Mouse (Mus musculus) thymus, postnatal 36 days (tissue): ENCODE measurements around the gene Ttc41.

Experiments
- DNase-seq, 2 experiments: peaks; one replicate each; pipeline ENCODE4 v3.0.0; 2022; ENCODE audit warnings: mixed read lengths in 2 of 2

Ttc41 gene

GRCm38 (mm10) chr10:86785396-86785795 lies 79.8 kb downstream of the Ttc41 start:
- no peak for DNase-seq

DNA sequence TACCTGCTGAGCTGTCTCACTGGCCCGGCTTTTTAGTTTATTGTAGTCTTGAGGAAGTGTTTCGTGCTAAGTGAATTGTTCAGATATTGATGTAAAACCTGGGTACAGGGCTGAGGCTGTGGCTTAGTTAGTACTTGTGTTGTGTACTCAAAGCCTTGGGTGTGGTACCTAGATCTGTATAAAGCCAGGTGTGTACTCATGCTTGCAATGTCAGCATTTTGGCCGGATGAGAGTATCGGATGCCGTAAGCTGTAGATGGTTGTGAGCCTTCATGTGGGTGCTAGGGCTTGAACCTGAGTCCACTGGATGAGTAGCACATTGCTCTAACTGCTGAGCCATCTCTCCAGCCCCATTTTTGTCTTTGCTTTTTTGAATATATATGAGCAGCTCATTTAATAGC lies 80.5 kb downstream of the Ttc41 start:
- no peak for DNase-seq

- DNase-seq, result no peak
Measured at GRCm38 (mm10) chr10:86788193-86788592, 82.6 kb downstream of the Ttc41 start.

- DNase-seq, result no peak
Measured at GRCm38 (mm10) chr10:86789146-86789672, 83.6 kb downstream of the Ttc41 start.

- no peak for DNase-seq
Measured at GRCm38 (mm10) chr10:86791507-86792184, 86.0 kb downstream of the Ttc41 start.

GRCm38 (mm10) chr10:86793509-86793951 lies 87.9 kb downstream of the Ttc41 start:
- no peak for DNase-seq

DNA sequence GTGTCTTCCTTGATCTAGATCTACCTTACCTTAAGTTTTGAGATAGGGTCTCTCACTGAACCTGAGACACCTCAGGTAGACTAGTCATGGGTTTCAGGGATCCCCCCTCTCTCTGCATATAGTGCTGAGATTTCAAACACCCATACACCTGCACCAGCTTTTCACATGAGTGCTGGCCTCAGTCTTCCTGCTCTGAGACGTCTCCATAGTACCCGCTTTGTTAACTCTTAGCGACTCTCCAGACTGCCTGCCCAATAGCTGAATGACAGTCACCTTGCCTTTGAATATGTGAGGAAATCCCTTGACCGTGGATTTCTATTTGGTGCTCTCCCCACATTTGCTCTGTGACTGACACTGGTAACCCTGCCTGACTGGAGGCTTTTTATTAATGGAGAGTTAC lies 88.6 kb downstream of the Ttc41 start:
- no peak for DNase-seq

GRCm38 (mm10) chr10:86794794-86795535 lies 89.4 kb downstream of the Ttc41 start:
- DNase-seq, result no peak

- DNase-seq, result no peak
Measured at GRCm38 (mm10) chr10:86796073-86796741, 90.6 kb downstream of the Ttc41 start.

- DNase-seq, result no peak
Measured at GRCm38 (mm10) chr10:86807362-86807761, 101.8 kb downstream of the Ttc41 start.

- no peak for DNase-seq
Measured at GRCm38 (mm10) chr10:86808013-86808758, 102.6 kb downstream of the Ttc41 start.

GRCm38 (mm10) chr10:86810000-86810399 lies 104.4 kb downstream of the Ttc41 start:
- no peak for DNase-seq

DNA sequence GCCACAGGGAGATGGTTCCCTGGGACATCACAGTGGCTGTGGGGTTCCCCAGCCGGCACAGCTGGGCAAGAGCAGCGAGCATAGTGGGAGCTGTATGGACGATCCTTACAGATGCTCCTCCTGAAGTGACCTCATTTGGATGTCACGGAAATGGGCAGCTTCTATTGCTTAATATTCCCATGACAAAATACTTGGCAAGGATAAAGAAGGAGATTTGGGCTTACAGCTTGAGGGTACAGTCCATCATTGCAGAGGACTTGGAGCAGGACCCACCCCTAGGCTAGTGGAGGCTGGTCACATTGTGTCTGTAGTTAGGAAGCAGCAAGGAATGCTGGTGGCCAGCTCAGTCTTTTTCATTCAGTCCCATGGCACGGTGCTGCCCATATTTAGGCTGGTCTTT lies 105.0 kb downstream of the Ttc41 start:
- no peak for DNase-seq

DNA sequence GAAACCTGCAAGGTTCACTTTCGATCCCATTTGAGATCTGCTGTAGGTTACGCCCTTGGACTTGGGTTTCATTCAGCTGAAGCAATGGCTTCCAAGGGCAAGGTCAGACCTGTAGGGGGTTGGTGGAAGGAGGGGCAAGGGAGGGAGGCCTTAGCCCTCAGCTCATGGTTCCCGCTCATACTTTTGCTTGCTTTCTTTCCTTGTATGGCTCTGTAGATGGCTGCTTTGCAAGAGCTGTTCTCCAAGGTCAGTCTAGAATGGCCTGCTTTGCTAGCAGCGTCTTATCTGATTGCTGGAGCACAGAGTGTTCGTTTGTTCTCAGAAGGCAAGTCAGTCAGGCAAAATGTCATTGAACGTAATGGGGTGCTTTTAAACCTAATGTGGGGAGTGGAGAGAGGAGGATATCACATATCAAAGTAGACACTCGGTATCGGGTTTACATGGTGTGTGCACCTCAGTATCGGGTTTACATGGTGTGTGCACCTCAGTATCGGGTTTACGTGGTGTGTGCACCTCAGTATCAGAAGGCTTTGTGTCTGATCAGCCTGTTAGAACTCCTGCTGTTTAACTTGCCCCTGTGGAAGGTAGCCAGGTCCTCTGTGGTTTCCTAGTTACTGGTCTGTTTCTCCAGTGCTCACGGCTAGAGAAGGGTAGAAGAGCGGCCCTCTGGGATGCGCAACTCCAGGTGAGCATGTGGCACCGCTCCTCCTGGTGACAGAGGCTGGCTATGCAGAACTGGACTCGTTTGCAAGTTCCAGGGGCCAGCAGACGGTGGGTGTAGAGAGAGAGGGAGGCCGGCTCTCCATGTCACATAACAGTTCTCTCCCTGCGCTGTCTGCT lies 108.9 kb downstream of the Ttc41 start:
- no peak for DNase-seq

DNA sequence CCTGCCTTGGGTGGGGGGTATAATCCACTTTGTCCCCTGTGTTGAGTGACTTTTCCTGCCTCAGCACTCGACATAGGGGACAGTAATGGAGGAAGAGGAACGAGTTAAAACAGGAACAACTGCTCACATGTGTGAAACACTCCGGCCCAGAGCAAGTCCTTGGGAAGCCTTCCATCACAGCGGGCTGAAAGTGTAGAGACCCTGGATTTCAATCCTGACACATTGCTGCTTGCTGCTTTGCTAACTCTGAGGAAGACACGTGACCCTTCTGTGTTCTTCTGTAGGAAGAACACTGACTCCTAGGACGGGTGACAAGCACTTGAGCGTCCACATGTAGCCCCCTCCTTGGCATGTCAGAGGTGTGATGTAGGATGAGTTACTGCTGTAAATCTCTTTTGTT lies 109.5 kb downstream of the Ttc41 start:
- no peak for DNase-seq

- DNase-seq, result no peak
Measured at GRCm38 (mm10) chr10:86819649-86820165, 114.1 kb downstream of the Ttc41 start.

GRCm38 (mm10) chr10:86821014-86821413 lies 115.4 kb downstream of the Ttc41 start:
- DNase-seq, result no peak

GRCm38 (mm10) chr10:86824093-86824492 lies 118.5 kb downstream of the Ttc41 start:
- no peak for DNase-seq

DNA sequence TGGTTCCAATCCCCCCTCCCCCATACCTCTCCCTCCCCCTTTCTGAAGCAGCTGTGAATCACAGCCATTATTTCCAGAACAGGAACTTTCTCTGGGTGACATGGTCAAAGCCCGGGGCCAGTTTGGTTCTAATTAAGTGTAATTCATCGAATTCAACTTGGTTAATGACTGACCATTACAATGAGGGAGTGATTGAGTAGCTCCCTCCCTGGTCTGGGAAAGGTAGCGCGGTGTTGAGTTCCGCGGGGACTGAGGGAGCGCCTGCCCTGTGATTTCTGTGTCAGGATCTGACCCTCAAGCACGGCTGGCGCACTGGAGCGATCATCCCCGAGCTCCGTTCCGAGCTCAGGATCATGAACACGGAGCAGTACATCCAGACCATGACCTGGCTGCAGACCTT lies 119.3 kb downstream of the Ttc41 start:
- DNase-seq, result no peak

DNA sequence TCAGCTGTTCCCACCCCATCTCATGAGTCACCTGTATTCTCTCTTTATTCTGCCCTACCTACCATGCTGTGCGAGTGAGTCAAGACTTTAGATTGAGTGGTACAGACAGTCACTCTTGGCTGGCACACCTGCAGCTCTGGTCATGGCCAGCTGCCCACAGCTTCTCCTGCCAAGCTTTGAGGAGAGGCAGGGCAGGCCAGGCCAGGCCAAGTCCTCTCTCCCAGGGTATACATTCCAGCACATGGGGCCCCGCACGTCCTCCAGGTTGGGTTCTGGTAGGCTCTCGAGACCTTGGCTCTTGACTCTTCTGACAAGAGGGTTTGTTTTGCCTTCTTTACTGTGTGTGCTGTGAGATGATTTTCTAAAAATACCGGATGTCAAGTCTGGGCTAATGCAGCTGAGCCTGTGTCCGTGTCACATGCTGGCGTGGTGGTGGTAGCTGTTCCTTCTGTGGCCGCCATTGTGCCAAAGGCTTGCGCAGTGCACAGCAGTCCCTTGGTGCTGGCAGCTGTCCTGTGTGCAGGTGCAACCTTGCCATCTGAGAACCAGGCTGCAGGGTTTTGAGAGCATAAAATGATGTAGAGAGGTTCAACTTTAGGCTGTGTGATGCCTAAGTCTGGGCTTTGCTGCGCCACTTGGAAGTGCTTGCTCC lies 120.4 kb downstream of the Ttc41 start:
- no peak for DNase-seq
